Mouse (Mus musculus): ENCODE measurements around the gene Sh2d3c.

DNA sequence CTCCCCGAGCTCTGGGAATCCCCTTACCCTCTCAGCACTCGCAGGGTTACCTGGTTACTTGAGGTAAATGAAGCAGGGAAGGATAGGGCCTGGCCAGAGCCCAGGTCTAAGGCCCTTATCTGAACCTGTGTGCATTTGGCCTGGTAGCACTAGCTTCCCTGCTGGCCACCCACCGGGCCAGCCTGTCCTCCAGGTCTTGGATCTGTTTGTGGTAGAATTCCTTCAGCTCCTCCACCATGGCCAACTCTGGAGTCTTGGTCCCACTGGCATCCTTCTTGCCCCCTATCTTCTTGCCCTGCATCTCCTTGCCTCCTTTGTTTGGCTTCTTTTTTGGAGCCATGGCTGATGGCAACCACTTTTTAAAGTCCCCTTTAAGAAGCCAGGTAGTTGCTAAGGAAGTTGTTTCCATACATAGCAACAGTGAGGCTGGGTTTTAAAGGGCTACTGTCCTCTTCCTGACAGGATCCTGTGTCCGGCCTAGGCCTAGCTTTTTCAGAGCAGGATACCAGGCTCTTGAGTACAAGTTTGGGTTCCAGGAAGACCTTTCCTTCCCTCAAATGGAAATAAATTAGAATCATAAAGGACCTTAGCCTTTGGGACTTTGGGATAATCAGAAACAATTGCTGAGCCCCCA lies 63.3 kb downstream of the Sh2d3c start, which contains the start of gene Cfap157:
- TF ChIP-seq CTCF (IDR thresholded peaks at IDR 0.05; ENCODE audit: extremely low read depth, insufficient read length, insufficient replicate concordance, low read depth, low read length) (no peak), POLR2A (IDR thresholded peaks at IDR 0.05; ENCODE audit: low read depth, low read length) (no peak)

Measured in small intestine, adult 2 months (tissue).